Mouse (Mus musculus) cortical plate, adult 2 months (tissue): Measurements from ENCODE around the gene Ptpn13.

Source experiments
- CTCF ChIP-seq: fragments of 200-500 bp; IDR thresholded peaks from 2 replicates; pipeline ENCODE4 v1.5.1; 2011; ENCODE audit warnings: mild to moderate bottlenecking, control low read depth, low read length; ENCODE audit not compliant: insufficient read depth; ENCODE audit errors: extremely low read depth
- POLR2A ChIP-seq: fragments of 200-500 bp; IDR thresholded peaks from 2 replicates; pipeline ENCODE4 v1.6.1; 2011; ENCODE audit warnings: mild to moderate bottlenecking, low read length, control low read depth; ENCODE audit not compliant: insufficient read depth; ENCODE audit errors: extremely low read depth

GRCm38 (mm10) chr5:103560546-103560945 lies 135.6 kb downstream of the Ptpn13 start:
- no peak for TF ChIP-seq CTCF
- TF ChIP-seq POLR2A: no peak
